Mouse (Mus musculus) liver, adult 2 months (tissue): Measurements from ENCODE around the gene Fndc3b.

ENCODE experiments used
- CTCF ChIP-seq: fragments of 200-500 bp; IDR thresholded peaks from 2 replicates; pipeline ENCODE4 v1.5.1; 2011; ENCODE audit warnings: low read depth, low read length, control low read depth
- POLR2A ChIP-seq: fragments of 200-500 bp; IDR thresholded peaks from 2 replicates; pipeline ENCODE4 v1.6.1; 2011; ENCODE audit warnings: low read length, control low read depth; ENCODE audit not compliant: insufficient read depth; ENCODE audit errors: extremely low read depth

DNA sequence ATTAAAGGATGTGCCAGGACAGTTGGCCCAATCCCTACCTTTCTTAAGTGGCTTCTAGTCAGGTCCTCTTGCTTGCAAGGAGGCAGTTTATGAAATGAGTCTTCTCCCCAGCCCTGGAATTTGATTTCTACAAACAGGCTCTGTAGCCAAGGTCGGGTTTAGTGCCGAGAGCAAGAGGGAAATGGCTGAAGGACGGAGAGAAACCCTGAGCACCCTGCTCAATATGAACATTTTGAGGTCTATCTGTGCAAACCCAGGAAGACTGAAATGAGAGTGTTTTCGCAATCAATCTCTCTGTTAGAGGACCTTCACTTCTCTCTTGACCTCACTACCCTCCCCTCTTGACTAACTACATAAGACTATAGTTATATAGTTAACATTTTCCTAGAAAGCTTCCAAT lies 105.5 kb downstream of the Fndc3b start:
- TF ChIP-seq POLR2A: no peak
- TF ChIP-seq CTCF: no peak
